Mouse (Mus musculus): ENCODE measurements around the gene A030014E15Rik.

DNA sequence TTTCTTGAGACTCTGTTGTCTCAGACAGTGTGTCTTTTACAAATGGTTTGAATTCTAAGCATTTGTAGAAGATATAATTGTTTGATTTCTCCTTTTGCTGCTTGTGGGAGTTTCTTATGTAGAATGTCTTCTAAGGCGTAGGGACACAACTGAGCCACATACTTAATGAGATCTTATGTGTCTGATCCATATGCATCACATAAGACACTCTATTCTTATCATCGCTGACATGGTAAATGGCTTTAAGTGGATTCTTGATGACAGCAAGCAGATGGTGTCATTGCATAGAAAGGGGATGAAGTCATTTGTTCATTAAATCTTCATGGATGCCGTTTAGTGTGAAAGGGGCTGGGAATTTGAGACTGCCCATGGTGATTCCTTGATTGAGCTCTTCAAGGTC is 18.8 kb upstream of the A030014E15Rik start:
- no peak for TF ChIP-seq CTCF (IDR thresholded peaks at IDR 0.05; ENCODE audit: low read depth, low read length)
- TF ChIP-seq TAL1 (conservative IDR thresholded peaks at IDR 0.05; ENCODE audit: low read depth, low read length), result no peak
